Mouse (Mus musculus) ES-E14 (cell line): ENCODE data around the gene Chp2.

Experiments
- MAFK ChIP-seq: IDR thresholded peaks from 2 replicates; pipeline ENCODE4 v1.6.1; 2014; ENCODE audit warnings: mild to moderate bottlenecking, low read depth, low read length, inconsistent platforms; ENCODE audit not compliant: insufficient read depth
- ZNF384 ChIP-seq: IDR thresholded peaks from 2 replicates; pipeline ENCODE4 v1.6.1; 2012; ENCODE audit warnings: low read depth, low read length, inconsistent platforms

DNA sequence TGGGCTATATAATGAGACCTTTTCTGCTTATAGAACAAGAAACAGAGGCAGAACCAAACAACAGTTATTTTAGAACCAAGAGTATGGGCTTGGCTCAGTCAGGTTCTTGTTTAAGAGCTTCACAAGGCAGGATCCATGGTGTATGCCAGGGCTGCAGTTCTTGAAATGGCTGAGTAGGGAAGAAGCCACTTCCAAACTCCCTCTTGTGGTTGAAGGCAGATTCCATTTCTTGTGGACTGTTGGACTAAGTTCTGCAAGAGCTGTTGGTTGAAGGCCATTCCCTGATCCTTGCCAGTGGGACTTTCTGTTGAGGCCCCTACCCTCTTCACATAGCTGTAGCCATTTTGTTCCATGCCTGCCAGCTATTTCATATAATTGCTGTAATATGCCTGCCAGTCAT, 25.4 kb upstream of the Chp2 start:
- no peak for TF ChIP-seq MAFK
- TF ChIP-seq ZNF384: no peak
